Mouse (Mus musculus) left cerebral cortex, postnatal 4 days (tissue): Measurements from ENCODE around the gene Zfhx2. TPM values are rescaled to one million over a fixed set of nuclear protein-coding genes. Genes with fewer than 3 reads are reported as not detected.
A peak's percentile ranks its signal among the peaks of the same experiment; 100 is the strongest.

Source experiments
- DNase-seq: peaks from one replicate; pipeline ENCODE4 v3.0.0-alpha.2; 2022
- intact Hi-C: fragments of 180-260 bp; cut with DNase I; formaldehyde crosslinking; loops from one replicate; pipeline ENCODE4 v1.15.1; 2025
- total RNA-seq, 2 experiments: library from RNA; stranded (reverse); gene quantifications; 2 replicates each; pipeline ENCODE4 v1.2.3; 2021

Zfhx2 gene
- 10 to 100 TPM; 28.2 to 29.4 TPM for total RNA-seq

- peak; percentile 97 for DNase-seq
- intact Hi-C loops = no loop called here
Observed at GRCm38 (mm10) chr14:55092011-55092577, at the start of gene Zfhx2. Gene Zfhx2, minus strand, starts transcription at chr14:55092324.

GRCm38 (mm10) chr14:55139313-55139712 is 47.2 kb upstream of the Zfhx2 start:
- intact Hi-C loops = no loop called here
- no peak for DNase-seq

DNA sequence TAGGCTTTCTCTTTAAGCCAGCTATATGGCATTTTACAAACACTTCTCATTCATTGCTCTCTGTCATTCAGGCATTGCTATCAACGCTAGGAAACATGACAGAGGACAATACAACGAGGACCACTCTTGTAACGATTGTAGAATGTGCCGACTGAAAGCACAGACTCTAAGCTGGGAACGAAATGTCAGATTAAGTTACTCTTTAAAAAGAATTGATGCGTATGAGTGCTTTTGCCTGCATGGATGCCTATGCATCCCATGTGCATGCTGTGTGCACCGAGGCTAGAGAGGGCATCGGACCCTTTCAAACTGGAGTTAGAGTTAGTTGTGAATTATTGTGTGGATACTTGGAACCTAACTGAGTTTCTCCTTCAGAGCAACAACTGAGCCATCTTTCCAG is 43.6 kb upstream of the Zfhx2 start:
- DNase-seq = no peak
- intact Hi-C loops = no loop called here

DNA sequence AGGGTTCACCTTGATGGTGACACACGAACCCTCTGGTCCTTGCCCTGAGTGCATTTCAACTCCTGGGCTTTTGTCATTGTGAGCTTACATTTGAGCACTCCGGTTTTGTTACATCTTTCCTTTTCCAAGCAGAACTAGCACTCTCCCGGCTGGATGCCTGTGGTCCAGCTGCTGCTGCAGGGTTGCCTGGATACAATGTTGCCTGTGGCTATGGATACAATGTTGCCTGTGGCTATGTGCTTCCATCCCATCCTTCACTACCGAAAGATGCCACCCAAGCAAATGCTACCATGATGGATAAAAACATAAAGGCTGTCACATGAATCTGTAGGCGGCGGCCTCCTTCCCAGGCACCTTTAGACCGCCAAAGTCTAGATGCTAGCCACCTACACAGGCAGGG is 34.4 kb upstream of the Zfhx2 start:
- intact Hi-C loops = loop anchor here (10.0 kb wide), 1 partner anchor 78 kb away; no protein-coding TSS in a partner anchor
- DNase-seq = no peak

GRCm38 (mm10) chr14:55125711-55126110 is 33.6 kb upstream of the Zfhx2 start:
- intact Hi-C loops = loop anchor here (10.0 kb wide), 1 partner anchor 79 kb away; no protein-coding TSS in a partner anchor
- no peak for DNase-seq

- intact Hi-C loops = loop anchor here (10.0 kb wide), 1 partner anchor 82 kb away; no protein-coding TSS in a partner anchor
Observed at GRCm38 (mm10) chr14:55122359-55122758, 30.2 kb upstream of the Zfhx2 start.

DNA sequence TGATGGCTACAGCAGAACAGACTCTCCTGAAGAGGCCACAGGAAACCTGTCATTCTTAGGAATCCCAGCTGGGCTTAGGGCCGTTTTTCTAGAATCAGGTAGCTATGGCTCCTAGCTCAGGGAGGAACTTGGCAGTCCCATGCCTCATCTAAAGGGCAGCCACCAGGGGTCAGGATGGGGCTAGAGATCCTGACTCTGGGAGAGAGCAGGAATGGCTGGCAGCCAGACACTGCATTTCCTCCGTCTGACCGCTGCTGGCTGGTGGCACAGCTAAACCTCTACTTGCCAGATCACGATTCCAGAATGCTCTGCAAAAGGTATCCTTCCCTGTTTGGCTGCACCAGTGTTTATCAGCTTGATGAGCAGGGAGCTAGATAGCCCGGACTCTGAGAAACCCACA is 29.8 kb upstream of the Zfhx2 start:
- intact Hi-C loops = loop anchor here (10.0 kb wide), 1 partner anchor 83 kb away; no protein-coding TSS in a partner anchor
- DNase-seq = peak; percentile 94

More at GRCm38 (mm10) chr14:55122359-55122758, 30.2 kb upstream of the Zfhx2 start:
- no peak for DNase-seq

DNA sequence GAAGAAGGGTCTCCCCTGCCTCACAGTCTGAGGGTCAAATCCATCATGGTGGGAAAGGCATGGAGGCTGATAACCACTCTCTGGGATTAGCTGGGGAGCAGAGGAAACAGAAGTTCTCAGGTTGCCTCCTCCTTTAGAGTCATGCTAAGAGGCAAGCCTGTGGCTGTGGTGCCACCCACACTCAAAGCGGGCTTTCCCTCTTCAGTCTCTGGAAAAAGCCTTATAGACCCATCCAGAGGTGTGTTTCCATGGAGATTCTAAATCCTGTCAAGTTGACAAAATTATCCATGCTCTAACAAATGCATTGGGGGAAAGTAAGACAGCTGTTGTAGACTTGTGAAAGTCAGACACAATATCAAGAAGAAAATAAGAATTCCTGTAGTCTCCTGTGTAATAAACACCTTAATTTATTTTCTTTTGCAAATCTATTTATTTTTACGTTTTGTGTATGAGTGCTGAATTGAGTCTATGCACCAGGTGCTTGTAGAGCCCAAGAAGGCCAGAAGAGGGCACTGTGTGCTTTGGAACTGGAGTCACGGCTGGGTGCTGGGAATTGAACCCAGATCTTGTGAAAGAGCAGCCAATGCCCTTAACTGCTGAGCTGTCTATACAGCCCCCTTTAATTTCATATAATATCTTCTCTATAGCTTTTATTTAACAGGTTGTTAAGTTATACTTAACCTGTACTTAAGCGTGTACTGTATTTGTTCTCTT is 27.5 kb upstream of the Zfhx2 start:
- no peak for DNase-seq
- intact Hi-C loops = loop anchor here (10.0 kb wide), 1 partner anchor 85 kb away; no protein-coding TSS in a partner anchor

DNA sequence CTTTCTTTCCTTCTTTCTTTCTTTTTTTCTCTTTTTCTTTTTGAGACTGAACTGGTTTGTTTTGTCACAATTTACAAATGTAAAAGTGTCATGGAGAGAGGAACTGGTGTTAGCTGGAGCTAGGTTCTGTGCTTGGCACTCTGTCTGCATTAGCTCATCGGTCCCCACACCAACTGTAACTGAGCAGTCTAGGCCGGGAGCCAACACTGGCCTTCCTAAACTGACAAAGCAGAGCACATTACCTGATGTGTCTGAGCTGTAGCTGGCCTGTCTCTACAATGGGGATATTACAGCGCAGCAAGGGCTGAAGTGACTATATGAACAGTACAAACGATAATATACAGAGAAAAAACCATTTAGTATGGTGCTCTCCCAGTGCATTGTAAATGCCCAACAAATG is 26.7 kb upstream of the Zfhx2 start:
- intact Hi-C loops = no loop called here
- peak; percentile 71 for DNase-seq

DNA sequence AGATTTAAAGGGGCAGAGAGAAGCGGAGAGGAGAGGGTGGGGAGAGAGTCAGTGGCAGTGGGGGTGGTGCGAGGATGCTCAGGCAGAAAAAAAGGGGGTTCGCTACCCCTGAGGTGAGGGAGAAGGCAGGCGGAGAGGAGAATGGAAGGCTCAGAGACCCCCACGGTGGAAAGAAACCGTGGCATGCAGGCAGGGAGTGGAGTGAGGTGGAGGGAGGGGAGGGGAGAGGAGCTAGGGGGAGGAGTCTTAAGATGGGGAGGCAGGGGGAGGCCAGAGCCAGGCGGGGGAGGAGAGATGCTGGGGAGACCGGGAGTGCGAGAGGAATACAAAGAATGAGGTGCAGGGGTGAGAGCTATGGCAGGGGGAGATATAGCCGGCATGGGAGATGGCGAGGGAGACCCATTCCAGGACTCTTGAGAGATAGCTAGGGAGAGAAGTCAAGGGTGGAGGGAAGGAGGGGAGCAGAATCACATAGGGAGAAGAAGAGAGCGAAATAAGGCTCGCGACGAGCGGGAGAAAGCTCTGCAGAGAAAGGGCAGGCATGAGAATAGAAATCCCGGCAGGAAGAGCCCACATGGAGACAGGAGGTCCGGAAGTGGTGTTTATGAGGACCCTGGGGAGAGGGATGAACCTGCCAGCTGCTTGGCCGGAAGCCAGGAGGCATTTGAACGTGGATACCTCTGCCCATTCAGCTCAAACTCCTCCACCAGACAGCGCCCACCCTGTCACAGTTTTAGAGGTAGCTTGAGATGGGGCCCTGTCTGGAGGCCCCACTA is 24.5 kb upstream of the Zfhx2 start, which contains the start of gene Jph4:
Gene Jph4, minus strand, starts transcription at position 511 of the 776 bp plus-strand sequence.
- intact Hi-C loops = no loop called here
- peak; percentile 61 for DNase-seq

DNA sequence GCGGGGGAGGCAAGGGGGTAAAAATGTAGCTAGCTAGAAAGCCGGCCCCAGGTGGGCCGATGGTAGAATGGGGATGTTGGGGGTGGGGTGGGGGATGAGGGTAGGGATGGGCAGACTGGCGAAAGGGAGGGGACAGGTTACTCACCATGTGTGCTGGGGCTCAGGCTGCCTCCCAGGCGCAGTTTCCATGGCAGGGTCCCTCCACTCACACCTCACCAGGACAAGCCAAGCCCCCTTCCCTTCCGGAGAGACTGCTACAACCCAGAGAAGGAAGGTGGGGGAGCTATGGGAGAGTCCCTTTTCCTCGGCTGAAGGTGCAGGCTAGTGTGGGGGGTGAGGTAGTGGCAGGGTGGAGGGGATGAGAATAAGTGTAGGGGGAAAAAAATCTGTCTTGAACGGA is 23.7 kb upstream of the Zfhx2 start:
- no peak for DNase-seq
- intact Hi-C loops = no loop called here

DNA sequence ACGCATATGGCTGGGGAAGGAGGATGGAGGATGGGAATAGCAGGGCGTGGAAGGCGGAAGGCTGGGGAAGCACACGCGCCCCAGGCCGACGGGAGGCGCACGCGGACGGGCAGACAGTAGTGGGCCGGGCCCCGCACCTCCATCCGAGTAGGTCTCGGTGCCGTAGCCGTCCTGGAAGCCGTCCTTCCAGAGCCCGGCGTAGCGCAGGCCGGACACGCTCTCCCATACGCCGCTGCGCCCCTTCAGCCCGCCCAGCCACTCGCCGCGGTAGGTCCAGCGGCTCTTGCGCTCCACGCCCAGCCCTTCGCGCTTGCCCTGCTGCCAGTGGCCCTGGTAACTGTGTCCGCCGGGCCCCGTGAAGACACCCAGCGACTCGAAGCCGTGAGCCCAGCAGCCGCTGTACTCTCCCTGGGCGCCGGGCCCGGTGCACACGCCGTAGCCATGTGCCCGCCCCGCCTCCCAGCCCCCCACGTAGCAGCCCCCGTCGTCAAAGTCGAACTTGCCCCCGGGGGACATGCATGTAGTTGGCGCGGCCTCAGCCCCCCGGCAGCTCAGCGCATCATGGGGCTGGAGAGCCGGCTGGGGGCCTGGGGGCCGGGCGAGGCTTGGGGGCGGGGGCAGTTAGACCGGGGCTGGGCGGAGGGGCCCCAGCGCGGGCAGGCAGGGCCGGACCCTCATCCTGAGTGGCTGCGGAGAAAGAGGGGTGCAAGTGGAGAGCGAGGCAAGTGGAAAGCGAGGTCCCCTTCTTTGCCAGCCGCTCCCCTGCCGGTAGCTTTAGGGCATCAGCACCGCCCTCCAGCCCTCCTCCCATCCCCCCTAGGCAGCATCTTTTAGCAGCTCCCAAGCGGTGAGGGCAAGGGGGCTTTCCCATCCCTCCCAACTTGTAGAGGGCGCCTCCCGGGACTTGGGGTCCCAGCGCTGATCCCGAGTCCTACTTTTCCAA is 22.9 kb upstream of the Zfhx2 start:
- intact Hi-C loops = no loop called here
- DNase-seq = peak; percentile 69

- intact Hi-C loops = no loop called here
- peak; percentile 50 for DNase-seq
Observed at GRCm38 (mm10) chr14:55113975-55114645, 22.0 kb upstream of the Zfhx2 start.

DNA sequence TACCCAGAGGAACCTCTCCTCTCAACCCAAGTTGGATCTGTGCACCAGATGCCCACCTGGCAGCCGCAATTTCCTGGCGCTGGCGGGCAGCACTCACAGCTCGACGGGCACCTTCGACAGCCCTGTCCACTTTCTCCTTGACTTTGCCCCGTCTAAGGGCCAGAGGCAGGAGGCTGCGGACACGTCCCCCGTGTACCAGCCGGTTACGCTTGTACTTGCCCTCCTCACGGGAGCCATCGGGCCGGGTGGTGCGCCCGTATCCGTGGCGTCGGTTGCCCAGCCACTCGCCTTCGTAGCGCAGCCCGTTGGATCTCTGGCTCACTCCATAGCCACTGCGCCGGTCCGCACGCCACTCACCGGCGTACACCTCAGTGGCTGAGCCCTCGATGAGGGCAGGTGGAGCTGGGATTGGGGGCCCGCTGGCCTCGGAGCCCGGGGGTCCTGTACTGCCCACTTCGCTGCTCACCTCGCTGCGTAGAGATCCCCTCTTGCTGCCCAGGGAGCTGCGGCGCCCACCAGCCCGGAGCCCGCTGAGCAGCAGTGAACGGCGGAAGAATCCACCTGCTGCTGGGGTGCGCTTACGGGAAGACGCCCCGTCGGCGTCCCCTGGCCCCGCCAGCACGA is 21.3 kb upstream of the Zfhx2 start:
- intact Hi-C loops = no loop called here
- no peak for DNase-seq

- intact Hi-C loops = no loop called here
- DNase-seq = no peak
Observed at GRCm38 (mm10) chr14:55111720-55112119, 19.6 kb upstream of the Zfhx2 start.

- intact Hi-C loops = no loop called here
- no peak for DNase-seq
Observed at GRCm38 (mm10) chr14:55110076-55110475, 18.0 kb upstream of the Zfhx2 start.

- intact Hi-C loops = no loop called here
- no peak for DNase-seq
Observed at GRCm38 (mm10) chr14:55109048-55109873, 17.1 kb upstream of the Zfhx2 start.

- intact Hi-C loops = no loop called here
- peak; percentile 84 for DNase-seq
Observed at GRCm38 (mm10) chr14:55108202-55108870, 16.2 kb upstream of the Zfhx2 start.
